Mouse (Mus musculus) heart, postnatal 25 days (tissue): ENCODE measurements at regions not wholly inside any gene's neighbourhood (a gene's known extent, or its start where the extent isn't known, plus 50 kb on each side); places are given as distances from the start of the nearest gene placed in this dataset.

Experiments
- DNase-seq: peaks from one replicate; pipeline ENCODE4 v3.0.0; 2022; ENCODE audit warnings: low spot score
- intact Hi-C: fragments of 180-260 bp; cut with DNase I; formaldehyde crosslinking; loops from one replicate; pipeline ENCODE4 v1.15.1; 2025

DNA sequence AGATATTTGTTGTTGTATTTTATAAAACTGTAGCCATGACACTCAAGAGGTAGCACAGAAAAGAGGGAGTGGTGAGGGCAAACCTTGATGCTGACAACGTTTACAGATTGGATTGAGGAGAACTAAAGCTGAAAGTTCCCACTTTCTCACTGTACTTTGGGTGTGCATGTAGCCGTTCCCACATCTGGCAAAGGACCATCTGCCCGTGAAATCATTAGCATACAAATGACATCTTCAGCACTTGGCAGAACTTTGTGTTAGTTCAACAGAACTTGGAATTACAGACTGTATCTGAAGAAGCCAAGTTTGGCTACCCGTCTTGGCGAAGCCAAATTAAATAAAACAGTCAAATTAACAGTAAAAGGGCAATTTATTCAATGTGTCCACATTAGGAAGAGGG is 510.9 kb upstream of the Nrsn1 start:
- peak; percentile 2 for DNase-seq
- intact Hi-C loops: no loop called here

DNA sequence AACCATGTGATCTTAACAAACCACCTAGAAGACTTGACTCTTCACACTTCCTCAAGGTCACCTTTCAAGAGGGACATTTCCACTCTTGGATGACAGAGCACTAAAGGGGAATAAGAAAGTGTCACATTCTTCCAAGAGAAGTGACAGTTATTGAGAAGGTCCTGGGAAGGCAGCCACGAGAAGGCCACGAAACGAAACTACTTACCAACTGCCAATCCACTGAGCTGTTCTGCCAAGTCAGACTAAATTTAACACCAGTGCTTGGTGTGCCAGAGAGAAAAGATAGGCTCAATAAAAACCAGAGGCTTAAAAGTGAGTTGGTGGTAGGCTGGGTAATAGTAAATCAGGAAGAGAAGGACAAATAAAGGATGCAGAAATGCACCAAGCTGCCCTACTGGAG is 507.4 kb upstream of the Nrsn1 start:
- peak; percentile 3 for DNase-seq

DNA sequence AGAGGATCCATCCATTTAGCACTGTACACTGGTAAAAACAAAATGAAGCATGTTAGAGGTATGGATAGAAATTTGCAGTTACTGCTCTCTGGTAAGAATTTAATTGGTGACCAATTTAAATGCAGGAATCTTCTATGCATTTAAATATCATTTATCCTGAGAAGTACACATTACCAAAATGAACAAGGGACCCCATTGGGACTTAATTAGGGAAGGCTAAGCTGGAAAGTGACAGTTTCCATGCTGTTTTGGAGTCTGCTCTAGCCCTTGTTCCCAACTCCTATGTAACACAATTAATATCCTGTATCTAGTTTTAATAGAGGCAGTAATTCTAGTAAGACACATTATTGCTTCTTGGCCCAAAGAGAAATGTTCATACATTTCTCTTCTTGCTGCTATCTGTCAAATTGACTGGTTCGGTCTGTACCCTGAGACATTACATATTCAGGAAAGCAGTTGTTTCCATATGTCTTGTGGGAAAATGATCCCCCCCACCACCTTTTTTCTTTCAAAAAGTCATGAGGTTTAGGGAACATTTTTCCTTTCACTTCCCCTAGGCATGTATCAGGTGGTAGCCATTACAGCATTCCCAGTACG is 504.4 kb upstream of the Nrsn1 start:
- DNase-seq: no peak

More for the DNA sequence above, 507.4 kb upstream of the Nrsn1 start:
- intact Hi-C loops: no loop called here

DNA sequence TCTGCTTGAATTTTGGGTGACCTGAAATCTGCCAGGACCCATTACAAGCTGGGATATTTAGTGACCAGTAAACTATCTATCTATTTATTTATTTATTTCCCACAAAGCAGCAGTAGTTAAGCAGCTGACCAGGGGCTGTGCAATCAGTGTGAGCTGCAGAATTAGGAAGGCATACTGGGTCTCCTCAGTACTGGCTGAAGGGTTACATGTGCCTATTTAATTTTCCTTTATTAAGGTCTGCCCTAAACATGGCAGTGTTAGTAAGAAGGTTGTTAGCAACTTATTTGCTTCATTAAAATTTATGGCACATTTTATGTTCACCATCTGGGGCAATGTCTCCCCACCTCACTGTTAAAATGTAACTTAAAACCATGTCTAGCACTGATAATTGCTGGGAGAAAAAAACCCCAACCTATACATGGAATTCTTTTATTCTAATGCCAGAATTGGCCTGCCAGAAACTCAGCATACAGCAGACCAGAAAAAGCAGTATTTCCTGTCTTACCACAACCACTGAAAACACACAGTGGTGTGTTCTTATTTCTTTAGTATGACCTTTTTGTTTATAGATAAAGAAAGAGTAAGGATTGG is 484.3 kb upstream of the Nrsn1 start:
- intact Hi-C loops: no loop called here
- no peak for DNase-seq

More for the DNA sequence above, 504.4 kb upstream of the Nrsn1 start:
- intact Hi-C loops: no loop called here

DNA sequence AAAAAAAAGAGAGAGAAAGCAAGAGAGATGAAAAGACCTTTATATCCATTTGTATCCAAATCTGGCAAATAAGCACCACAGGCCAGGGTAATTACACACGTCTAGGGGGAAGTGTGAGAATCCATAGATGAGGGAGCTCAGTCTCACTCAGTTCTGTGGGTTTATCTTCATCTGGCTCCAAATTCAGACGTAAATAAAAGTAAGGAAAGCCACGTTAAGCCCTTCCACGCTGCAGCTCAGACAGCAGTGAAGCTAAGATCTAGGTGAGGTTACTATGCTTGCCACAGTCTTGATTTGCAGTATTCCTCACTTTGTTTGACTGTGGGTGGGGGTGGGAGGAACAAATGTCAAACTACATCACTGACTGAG is 481.1 kb upstream of the Nrsn1 start:
- DNase-seq: no peak
- intact Hi-C loops: no loop called here

DNA sequence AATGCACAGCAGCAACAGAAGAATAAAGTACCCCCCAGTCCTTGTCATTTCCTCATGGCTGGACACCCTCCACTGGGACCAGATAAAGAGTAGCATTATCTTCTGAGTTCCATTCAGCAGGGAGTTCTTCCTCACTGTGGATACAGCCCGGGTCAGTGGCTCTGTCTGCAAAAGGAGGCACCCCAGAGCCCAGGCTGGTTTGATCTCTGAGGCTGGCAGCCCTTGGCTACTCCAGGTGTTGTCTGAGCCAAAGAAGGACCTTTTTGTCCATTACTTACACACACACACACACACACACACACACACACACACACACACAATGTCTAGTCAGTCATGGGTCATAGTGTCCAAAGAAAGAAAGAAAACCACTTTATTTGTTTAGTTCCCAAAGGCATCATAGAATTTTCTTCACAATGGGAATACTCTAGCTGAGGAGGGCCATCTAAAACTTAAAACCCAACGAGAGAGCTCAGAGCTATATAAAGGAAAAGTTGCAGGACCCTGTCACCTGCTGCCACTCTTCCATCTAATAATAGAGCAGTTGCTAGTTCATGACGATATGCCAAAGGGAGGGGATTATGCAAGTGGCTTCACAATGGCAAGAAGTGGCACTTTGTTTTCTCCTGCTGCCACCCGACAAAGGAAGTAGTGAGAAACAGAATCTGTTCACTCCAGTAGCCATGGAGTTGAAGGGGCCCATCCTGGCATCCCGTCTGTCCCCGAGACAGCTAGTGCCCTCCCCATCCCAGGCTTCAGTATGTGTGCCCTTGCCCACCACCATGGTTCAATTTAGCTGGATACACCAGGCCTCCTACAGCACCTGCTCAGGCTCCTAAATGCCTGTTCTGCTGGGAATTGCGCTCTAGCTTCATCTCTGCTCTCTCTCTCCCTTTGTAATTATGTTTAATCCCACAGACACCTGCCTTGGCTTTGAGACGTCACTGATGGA is 480.4 kb upstream of the Nrsn1 start:
- no peak for DNase-seq
- intact Hi-C loops: no loop called here

DNA sequence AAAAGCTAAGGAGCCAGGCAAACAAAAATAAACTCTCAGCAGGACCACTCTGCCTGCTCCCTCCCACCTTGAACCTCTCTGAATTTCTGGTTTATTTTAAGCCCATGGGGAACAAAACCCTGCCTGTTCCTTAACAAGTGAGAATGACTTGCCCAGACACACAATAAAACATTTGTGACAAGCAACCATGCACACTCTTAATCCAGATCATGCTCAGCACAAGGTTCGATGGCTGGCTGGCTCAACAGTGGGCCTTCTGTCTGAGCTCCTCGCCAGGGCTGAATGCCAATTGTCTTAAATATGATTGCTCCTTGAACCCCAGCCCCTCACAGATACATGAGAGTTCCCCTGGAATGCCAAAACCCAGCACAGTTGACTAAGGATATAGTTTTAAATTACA is 468.3 kb upstream of the Nrsn1 start:
- intact Hi-C loops: no loop called here
- no peak for DNase-seq

DNA sequence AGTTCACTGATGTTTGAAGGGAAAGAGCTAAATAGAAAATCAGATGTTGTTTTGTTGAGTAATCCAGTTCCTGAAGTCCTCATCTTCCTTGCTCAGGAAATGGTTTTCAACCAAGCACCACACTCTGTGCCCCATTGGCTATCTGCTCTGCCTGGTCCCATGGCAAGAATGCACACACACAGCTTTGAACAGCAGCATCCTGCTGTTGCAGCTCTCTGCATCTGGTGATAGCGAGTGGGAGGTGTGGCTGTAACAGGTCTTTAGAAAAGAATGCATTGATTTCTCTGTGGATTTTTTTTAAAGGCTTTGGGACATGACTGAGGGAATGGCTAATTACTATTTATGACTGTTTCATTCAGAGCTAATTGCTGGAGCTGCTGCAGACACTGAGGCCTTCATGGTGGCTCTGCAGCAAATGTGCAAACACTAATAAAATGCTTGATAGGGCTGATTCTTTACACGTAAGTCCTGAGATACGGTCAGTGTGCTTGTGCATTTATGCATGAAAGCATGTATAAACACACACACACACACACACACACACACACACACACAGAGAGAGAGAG is 459.1 kb upstream of the Nrsn1 start:
- DNase-seq: no peak
- intact Hi-C loops: no loop called here

DNA sequence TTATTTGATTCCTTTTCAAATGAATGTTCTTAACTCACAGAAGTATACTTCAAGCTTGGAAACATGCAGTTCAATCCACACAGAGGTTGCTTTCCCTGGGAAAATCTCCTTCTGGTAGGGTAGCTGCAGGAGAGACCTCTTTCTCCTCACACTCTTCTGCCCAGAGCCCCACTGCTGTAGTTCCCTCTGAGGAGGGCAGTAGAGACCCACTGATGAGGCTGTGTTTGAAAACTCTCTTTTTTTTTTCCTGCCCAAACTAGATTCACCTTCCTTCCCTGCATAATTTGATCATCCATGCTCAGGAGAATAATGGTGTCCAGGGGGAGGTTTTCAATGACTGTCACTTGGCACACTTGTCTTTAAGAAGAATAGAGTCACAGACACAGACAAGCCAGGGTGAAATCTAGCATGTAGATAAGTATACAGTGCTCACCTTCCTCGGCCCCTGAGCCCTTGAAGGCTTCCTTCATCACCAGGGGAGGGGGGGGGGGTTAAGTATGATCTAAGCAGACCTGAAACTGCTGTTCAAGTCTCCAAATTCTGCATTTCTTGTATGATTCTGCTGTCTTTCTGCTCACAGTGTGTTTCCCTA is 457.3 kb upstream of the Nrsn1 start:
- intact Hi-C loops: no loop called here
- no peak for DNase-seq

DNA sequence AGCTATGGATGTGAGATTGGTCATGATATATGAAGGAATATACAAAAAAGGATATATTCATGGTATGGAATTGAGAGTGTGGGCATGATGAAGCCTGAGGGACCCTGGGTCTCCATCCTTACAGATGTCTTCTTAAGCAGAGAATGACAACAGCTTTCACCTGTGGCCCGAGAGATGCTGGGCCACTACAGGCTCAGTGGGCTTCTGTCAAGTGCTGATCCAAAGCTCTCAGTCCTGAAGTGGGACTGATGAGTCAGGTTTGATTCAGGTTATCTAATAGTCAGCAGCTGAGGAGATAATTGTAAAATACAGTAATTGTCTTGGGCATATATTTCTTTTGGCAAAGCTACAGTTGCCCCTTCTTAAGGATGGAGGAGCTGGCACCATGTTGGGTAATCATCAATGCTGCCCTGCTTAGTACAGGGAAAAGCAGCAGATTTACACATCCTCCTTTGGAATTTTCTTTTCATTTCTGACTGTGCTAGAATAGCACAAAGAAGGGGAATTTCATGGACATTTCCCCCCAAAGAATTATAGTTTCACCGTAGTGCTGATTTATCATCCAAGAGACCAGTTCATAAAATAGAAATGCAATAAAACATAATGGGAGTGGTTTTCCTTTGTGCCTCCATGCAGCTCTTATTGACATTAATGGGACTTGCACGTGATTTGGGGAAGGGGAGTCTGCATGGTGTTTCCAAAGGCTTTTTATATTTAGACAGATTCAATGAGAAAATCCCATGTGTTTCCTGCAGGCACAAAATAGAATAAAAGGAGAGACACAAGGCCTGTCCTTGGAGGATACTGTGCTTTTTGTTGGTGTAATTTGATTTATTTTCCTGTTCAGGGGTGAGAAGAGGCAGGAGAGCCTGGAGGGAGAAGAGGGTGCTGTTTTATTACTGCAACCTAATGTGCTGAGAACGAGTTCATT is 452.6 kb upstream of the Nrsn1 start:
- intact Hi-C loops: no loop called here

DNA sequence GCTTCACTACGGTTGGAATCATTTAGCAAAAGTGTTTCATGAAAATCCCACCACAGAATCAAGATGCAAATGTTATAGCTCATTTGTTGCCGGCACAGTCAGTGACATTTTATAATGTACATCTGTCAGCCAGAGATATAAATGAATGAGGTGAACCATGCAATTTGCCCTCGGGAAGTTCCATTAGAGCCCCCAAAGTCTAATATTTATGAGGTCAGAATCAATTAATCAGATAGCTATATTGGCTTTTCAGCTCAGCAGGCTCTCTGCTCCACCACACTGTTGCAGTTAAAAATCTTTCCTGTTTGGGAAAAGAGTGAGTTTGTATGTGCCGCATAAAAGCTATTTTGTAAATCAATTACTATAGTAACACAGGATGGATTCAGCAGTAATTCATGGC is 430.7 kb upstream of the Nrsn1 start:
- DNase-seq: no peak
- intact Hi-C loops: no loop called here

More for the DNA sequence above, 452.6 kb upstream of the Nrsn1 start:
- no peak for DNase-seq

DNA sequence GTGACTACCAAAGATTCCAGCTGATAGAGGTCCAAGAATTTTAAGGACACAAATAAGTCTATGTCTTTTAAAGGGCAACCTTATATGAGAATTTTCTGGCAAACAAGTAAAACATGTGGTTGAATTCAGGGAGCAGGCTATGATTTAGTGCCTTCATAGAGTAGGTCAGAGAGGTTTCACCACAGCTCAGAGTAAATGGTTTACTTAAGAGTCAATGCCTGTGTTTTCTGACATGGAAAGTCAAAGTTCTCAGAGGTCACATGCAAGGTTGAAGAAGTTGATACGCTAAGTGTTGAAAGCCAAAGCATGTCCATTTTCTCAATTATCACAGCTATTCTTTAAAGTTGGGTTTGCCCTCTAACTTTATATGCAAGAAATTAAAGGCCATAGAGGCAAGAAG is 425.7 kb upstream of the Nrsn1 start:
- DNase-seq: no peak
- intact Hi-C loops: no loop called here

DNA sequence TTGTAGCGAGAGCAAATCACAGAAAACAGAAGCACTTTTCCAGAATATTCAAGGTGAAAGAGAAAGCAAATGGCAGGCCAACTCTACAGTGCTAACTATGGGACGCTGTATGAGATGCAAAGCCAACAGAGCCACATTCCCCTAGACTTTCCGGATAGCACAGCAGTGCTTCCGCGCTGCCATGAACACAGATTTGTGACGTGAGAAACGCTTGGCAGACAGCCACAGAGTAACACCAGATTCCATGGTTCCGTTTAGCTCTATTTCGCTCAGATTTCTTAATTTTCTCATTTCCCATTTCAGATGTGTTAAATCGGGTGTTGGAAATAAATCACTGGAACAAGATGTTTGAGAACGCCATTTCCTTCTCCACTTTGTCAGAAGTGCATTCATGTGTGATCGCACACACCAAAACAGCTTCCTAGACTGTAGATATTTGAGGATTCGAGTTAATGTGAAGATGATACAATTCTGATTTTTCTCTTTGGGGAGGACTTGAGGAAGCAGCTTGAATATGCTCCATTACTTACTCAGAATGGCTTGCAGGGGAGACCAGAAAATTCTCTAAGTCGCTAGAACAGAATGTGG is 424.8 kb upstream of the Nrsn1 start:
- no peak for DNase-seq
- intact Hi-C loops: no loop called here

DNA sequence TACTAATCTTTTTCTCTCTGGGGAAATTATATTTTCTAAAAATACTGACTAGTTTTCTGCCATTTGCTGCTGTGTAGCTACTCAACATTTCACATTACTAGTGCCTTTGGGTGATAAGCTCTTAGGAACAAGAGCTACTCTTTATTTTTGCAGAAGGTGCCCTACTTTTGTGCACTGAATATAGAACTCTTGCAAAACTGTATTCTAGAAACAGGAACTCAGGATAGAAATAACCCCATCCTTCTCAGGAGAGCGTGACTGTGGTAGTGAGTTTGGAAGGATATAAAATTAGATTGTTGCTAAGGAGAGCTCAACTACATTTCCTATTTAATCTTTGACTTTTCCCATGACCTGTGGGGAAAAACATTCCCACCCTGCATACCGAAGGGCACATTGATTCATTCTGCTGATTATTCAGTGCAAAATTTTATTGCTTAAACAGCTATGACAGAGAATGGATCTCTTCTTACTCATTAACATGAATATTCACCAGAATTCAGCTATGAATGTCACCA is 408.0 kb upstream of the Nrsn1 start:
- no peak for DNase-seq
- intact Hi-C loops: no loop called here

DNA sequence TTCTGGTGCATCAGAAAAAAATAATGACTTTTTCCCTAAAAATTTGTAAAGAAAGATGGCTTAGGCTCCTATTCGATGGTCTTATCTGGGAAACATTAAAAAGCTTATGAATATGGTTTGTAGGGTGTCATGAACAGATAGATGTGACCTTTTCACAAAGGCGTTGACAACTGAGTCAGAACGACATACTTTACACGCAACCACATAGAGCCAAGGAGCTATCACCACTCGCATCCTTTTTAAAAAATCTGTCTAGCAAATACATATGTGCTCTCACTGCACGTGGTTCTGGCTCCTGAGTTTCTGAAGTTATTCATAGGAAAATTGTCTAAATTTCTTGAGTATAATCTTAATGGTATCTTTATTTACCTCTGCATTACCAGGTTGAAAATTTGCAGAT is 404.9 kb upstream of the Nrsn1 start:
- intact Hi-C loops: no loop called here
- no peak for DNase-seq

DNA sequence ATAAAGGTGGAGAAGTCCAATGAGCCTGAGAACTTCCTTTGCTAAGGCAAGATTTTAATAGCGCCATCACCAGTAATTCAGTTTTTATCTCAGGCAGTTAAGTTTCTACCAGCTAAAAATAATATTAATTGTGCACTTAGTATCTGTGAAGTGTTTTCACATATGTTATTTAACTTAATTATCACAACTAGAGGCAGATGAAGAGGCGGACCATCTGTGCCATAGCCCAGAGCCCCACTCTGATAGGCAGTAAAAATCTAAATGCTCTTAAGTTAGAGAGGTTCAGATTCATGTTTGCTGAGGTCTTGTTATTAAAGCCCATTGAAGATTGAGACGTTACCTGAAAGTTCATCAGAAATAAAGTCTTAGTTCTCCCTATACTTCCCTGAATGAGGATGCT is 395.7 kb upstream of the Nrsn1 start:
- no peak for DNase-seq
- intact Hi-C loops: no loop called here

DNA sequence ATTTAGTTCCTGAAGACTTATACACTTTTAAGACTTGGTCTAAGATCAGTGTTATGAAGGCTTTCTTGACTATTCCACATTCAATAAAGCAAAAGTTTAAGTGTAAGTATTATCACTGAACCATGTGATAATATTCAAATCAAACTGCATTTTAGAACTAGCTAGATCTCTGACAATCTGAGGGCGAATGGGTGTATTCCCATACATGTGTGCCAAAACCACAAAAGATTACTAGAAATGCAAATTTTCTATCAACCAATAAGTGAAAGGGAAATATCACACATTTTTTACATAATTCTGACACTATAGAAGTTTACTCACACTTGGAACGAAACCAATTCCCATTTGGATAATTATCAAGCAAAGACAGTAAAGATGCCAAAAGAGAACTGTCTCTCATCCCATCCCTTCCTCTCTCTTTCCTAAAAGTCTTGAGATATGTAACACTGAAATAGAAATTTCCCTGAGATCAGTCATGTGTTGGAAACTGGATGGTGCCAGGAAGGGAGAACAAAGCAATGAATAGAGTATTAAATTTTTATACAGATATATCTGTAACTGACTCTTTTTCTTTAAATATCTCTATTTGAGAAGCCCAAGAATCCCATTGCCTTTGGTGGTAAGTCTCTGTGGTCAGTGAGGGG is 394.8 kb upstream of the Nrsn1 start:
- intact Hi-C loops: no loop called here
- DNase-seq: no peak

DNA sequence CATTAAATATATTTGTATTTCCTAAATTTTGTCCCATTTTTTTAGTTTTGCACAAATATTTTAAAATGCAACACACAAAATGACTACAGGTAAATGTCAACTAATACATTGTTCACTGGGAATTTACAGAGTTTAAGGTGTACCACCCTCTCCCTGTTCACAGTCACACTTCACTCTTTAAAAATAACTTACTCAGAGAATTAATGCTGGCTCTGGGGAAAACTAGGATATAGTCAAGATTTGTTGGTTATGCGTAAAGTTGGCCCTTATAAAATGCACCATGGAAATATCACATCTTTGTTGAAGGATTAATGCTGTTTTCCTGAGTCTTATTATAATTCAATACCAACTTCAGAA is 378.1 kb upstream of the Nrsn1 start:
- intact Hi-C loops: no loop called here
- no peak for DNase-seq
